Mouse (Mus musculus) liver, adult 10 weeks (tissue): ENCODE data around the gene Zfp971. TPM values are rescaled to one million over a fixed set of nuclear protein-coding genes. Genes with fewer than 3 reads are reported as not detected.

Experiments used
- polyA plus RNA-seq: library from polyadenylated mRNA; stranded (reverse); fragments of 350-450 nt; fragmentation: Illumina TruSeq; extraction: RNeasy Lipid Tissue Mini Kit (QIAGEN cat#74804); gene quantifications from one replicate; pipeline ENCODE4 v1.2.3, GENCODE M21; 2014; ENCODE audit warnings: low read depth, low replicate concordance

Gene Zfp971
- 26.6 TPM for polyA plus RNA-seq

GRCm38 (mm10) chr2:178023011-178023611 is at the start of gene Zfp971:
TSS of gene Zfp971 (plus strand) at chr2:178023284.

GRCm38 (mm10) chr2:178078166-178078717 is 55.2 kb downstream of the Zfp971 start, which contains the start of gene Zfp931:
TSS of gene Zfp931 (minus strand) at chr2:178078476.

Other genes starting within 250 kb of the Zfp971 start
- gene Gm14325, start 182.9 kb upstream of the Zfp971 start, polyA plus RNA-seq, result 44.0 TPM
- gene Gm14327, start 126.2 kb upstream of the Zfp971 start, polyA plus RNA-seq, result 17.7 TPM
- gene Zfp972, start 97.7 kb upstream of the Zfp971 start, polyA plus RNA-seq, result 2.5 TPM
- gene Gm14326, start 66.0 kb upstream of the Zfp971 start, polyA plus RNA-seq, result 21.0 TPM
- gene Zfp931, start 55.2 kb downstream of the Zfp971 start, polyA plus RNA-seq, result 32.0 TPM
- not detected for gene Phactr3, start 95.7 kb downstream of the Zfp971 start, polyA plus RNA-seq